Mouse (Mus musculus) urinary bladder, postnatal 36 days (tissue): Measurements from ENCODE around the gene Rabepk.
"Not testable (repeated sequence)": the region's sequence is repeated elsewhere in the genome, so short reads cannot be mapped to it uniquely, and the experiment has no call there.

Experiments
- DNase-seq, 2 experiments: peaks; one replicate each; pipeline ENCODE4 v3.0.0; 2022; ENCODE audit warnings: low spot score in 2 of 2, mixed read lengths in 1 of 2

Gene Rabepk

GRCm38 (mm10) chr2:34804172-34804571 is 4.5 kb upstream of the Rabepk start:
- DNase-seq, result no peak

- DNase-seq, result no peak
Observed at GRCm38 (mm10) chr2:34803746-34804145, 4.0 kb upstream of the Rabepk start.

- peak; percentile 17 to 19 for DNase-seq
Observed at GRCm38 (mm10) chr2:34802565-34803245, 3.0 kb upstream of the Rabepk start.

GRCm38 (mm10) chr2:34801516-34802482 is 2.1 kb upstream of the Rabepk start:
- peak; percentile 94 to 98 for DNase-seq

- no peak for DNase-seq
Observed at GRCm38 (mm10) chr2:34800371-34800770, 659 bp upstream of the Rabepk start.

- DNase-seq, result no peak
Observed at GRCm38 (mm10) chr2:34795426-34795825, 4.3 kb downstream of the Rabepk start.

- no peak for DNase-seq
Observed at GRCm38 (mm10) chr2:34794511-34794910, 5.2 kb downstream of the Rabepk start.

- not testable (repeated sequence) for DNase-seq
Observed at GRCm38 (mm10) chr2:34792543-34792942, 7.2 kb downstream of the Rabepk start.

- DNase-seq, result no peak
Observed at GRCm38 (mm10) chr2:34790282-34790681, 9.4 kb downstream of the Rabepk start.

- peak in 1 of 2 experiments; percentile 30 for DNase-seq
Observed at GRCm38 (mm10) chr2:34784085-34784484, 15.6 kb downstream of the Rabepk start.

GRCm38 (mm10) chr2:34783064-34784020 is 16.4 kb downstream of the Rabepk start:
- no peak for DNase-seq

- DNase-seq, result no peak
Observed at GRCm38 (mm10) chr2:34777237-34777868, 22.4 kb downstream of the Rabepk start.

GRCm38 (mm10) chr2:34774493-34774892 is 25.2 kb downstream of the Rabepk start:
- DNase-seq, result no peak

GRCm38 (mm10) chr2:34773673-34774072 is 26.0 kb downstream of the Rabepk start:
- no peak for DNase-seq

GRCm38 (mm10) chr2:34772252-34773235 is 27.2 kb downstream of the Rabepk start:
- DNase-seq, result peak in 1 of 2 experiments; percentile 38

- peak; percentile 97 to 100 for DNase-seq
Observed at GRCm38 (mm10) chr2:34771368-34772226, 28.1 kb downstream of the Rabepk start, which contains the start of gene Hspa5. TSS of gene Hspa5 (plus strand) at chr2:34771970.

GRCm38 (mm10) chr2:34770951-34771350 is 28.8 kb downstream of the Rabepk start:
- DNase-seq, result no peak

GRCm38 (mm10) chr2:34770049-34770448 is 29.7 kb downstream of the Rabepk start:
- DNase-seq, result no peak

GRCm38 (mm10) chr2:34764801-34765200 is 34.9 kb downstream of the Rabepk start:
- DNase-seq, result no peak
